Mouse (Mus musculus) gastrocnemius, adult 8-10 months (tissue): ENCODE measurements around the gene Acsbg1. TPM values are rescaled to one million over a fixed set of nuclear protein-coding genes. Genes with fewer than 3 reads are reported as not detected.
"Not testable (repeated sequence)": the region's sequence is repeated elsewhere in the genome, so short reads cannot be mapped to it uniquely, and the experiment has no call there.

Source experiments
- DNase-seq, 2 experiments: peaks; one replicate each; pipeline ENCODE4 v3.0.0; 2022; ENCODE audit warnings: low spot score in 2 of 2
- total RNA-seq, 4 experiments: library from RNA; stranded (reverse); gene quantifications; 2 replicates each; pipeline ENCODE4 v1.2.4; 2022

Acsbg1 gene
- total RNA-seq, 4 experiments from 2014 or later = 0.10 to 0.32 (median 0.24) TPM

DNA sequence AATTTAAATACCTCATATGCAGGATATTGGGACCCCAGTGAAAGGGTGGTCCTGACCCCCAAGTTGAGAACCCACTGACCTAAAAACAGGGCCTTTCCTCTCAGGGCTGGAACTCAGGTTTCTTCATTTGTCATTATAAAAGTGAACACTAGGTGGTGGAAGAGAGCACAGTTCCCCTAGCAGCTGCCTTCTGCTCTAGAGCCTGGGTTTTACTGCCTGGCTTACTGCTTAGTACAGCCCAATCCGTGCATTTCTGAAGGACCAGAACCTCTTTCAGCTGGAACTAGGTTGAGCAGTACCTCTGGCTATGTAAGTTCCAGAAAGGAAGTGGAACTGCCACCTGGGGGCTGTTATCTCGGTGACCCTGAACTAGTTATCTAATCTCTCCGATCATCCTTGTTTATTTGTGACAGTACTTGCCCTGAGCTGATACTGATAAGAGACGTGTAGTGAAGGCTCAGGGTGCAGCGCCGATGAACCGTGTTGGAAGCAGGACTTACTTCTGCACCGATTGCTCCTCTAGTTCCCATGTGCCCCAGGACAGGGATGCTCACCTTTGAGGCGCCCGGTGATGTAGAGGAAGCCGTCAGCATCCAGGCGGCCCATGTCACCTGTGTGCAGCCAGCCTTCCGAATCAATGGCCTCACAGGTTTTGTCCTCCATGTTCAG, 47.4 kb downstream of the Acsbg1 start:
- DNase-seq = no peak

DNA sequence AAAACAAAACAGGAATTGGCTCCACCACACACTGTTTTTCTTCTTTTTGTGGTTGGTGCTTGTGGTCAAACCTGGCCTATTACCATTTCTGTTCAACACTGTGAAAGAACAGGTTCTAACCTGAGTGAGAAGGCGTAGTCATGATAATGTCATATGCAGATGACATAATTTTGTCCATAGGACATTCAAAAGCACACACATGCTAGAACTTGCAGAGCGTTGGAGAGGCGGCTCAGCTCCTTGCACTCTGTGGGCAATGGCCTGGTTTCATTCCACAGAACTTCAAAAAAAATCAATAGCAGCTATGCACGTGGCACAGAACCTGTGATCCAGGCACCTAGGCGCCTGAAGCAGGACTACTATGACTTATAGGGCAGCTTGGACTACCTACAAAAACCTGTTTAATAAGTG, 48.9 kb downstream of the Acsbg1 start:
- DNase-seq = no peak

DNA sequence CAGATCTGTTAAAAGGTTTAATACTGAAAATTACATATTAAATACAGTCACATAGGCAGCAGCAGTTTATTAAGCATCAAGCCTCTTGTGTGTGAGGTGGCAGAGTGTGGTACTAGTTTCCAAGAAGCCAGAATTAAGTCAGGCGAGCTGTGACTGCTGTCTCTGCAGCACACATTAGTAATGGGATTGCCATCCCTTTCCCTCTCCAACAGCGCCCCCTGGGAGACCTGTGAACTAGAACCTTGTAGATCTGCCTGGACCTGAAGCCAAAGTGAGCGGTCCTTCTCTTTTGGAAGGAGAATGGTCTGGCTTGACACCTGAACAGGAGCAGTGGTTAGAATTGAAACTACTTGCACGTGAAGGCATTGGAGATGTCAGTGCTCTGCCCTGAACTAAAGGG, 56.8 kb downstream of the Acsbg1 start:
- DNase-seq = peak; percentile 47 to 64

DNA sequence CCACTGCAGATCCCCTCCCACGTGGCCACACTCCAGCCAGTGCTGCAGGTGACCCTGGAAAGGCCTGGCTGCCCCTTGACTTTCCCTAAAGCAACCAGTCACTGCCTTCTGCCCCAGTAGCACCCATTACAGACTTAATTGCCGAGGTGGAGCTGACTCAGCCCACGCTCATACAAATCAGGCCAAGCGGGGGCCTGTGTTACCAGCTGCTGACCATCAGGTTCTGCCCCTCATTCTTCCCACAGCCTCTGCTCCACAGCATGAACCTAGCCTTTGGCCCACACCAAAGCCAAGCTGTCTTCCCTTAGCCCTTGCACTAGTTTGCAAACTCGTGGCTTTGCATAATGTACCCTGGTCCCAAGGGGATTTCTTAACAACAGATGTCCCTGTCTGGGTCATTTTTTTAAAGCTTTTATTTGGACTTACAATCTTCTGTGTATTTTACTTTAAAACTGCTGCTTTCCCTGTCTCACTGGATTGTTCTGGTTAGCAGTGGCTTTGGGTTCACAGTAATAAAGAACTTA, 57.5 kb downstream of the Acsbg1 start:
- DNase-seq = no peak

DNA sequence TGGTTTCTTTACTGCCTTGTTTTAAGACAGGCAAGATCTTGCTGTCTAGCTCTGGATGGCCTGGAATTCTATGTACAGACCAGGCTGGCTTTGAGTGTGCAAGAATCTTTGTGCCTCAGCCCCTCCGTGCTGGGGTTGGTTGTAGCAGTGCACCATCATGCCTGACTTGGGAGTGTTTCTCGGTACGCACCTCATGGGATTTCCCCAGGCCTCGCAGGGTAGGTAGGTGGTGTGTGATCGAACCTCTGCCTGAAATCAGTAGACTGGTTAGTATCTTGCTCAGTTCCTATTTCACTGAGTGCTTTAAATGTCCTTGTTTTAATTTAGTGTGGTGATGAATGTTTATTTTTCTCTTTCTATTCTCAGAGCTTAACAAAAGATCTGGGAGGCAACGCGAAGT, 58.8 kb downstream of the Acsbg1 start:
- DNase-seq = no peak

DNA sequence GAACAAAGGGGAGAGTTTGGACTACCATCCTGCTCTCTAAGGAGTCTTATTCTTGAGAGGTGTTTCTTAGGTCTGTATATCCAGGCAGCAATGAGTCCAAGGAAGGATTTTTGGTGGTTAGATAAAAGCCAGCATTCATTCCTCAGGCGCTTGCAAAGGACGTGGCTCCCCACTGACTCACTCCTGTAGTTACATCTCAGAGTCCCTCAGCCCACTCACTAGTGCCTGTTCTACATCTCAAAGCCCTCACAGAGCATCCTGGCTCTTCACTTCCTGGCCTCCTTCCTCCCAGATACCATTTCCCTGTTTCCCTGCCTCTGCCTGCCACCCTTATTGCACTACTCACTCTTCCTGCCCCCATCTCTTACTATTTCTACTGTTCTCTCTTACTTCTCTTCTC, 59.3 kb downstream of the Acsbg1 start:
- no peak for DNase-seq

DNA sequence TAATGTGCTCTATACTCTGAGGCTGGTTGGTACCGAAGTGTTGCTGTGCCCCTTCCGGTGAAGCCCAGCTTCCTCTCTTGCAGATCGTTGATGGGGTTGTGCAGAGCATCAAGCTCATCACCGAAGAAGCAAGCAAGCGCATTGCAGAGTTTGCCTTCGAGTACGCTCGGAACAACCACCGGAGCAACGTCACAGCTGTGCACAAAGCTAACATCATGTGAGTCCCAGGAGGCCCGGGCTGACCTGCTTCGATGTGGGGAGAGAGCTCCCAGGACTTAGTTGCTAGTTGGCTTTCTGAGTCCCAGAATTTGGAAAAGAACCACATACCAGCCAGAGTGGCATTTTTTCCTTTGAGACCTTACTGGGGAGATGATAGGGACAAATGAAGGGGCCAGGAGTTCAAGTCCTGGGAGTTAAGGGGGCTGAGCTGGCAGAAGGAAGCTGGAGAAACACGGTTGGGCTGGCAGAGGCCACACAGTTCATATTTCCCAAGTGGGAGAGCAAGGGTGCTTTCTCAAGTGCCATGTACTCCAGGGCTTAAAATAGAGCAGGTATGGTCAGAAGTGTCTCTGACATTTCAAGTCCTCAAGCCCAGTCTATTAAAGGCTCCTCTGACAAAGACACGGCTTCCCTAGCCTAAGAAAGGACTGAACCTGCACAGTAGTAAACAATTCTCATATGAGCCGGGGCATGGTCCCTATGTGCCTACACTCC, 64.8 kb downstream of the Acsbg1 start:
- DNase-seq = peak; percentile 39 to 50

DNA sequence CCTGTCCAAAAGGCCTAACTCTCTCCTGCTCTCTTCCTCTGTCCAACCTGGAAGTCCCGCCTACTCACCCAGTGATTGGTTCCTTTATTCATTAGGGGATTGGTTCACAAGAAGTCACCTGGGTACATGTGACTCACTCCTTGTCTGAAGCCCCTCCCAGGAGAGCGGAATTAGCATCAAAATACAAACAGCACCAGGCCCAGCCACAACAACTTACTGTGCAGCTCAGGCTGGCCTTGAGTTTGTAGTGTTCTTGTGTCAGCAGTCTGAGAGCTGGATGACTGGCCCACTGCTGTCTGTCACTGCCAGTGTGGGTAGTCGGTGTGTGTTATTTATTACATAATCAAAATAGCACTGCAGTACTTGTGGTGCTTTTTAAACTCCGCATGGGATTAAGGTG, 68.0 kb downstream of the Acsbg1 start:
- DNase-seq = peak in 1 of 2 experiments; percentile 35

DNA sequence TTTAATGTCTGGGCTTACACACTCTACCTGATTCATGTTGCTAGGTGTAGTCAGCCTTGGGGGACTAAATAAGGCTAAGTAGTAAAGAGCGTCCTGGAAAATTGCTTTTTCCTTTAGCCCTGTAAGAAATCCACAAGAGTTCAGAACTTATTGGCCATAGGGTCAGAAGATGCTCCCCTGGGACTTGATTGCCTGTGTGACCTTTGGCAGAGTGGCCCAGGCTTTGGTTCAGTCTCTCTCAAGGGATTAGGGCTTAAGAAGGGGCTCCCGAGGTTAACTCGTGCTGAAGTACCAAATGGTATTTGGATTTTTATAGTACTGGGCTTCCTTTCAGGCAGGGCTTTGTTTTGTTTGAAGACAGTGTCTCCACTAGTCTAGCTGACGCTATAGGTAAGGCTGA, 73.8 kb downstream of the Acsbg1 start:
- DNase-seq = no peak

DNA sequence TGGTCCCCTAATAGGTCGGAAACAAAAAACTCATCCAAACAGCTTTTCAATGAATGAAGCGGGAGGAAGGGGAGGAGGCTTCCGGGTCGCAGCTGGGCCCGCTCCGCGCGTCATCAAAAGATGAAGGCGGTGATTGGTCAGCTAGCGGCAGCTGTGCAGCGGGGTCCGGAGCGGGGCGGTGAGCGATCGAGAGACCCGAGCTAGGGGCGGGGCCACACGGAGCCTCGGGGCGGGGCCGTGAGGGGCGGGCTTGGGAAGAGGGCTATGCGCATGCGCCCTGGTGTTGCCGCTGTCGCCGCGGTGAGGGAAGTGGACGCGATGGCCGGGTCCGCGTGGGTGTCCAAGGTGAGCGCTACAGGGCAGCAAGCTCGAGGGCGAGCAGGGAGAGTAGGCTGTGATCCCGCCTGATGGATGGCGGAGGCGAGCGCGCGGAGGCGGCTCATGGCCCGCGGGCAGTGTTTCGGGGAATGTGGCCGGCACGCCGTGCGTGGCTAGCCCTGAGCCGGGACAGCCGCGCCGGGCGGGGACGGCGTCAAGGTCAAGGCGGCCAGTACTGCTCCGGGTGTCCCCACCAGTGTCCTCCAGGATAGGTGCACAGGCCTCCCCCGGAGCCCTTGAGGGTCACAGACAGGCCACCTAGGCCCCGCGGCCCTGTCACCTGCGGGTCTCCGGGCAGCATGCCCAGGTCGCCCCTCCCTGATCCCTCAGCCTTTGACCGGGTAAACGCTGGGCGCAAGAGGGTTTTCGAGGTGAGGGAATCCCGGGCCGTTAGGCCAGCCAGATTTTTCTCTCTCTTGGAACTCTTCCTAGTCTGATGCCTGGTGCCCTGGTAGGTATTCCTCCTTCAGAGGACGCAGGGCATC, 75.2 kb downstream of the Acsbg1 start, which contains the start of gene Idh3a:
Gene Idh3a (plus strand): TSS at position 136 of the 863 bp plus-strand sequence.
- DNase-seq = peak; percentile 97

DNA sequence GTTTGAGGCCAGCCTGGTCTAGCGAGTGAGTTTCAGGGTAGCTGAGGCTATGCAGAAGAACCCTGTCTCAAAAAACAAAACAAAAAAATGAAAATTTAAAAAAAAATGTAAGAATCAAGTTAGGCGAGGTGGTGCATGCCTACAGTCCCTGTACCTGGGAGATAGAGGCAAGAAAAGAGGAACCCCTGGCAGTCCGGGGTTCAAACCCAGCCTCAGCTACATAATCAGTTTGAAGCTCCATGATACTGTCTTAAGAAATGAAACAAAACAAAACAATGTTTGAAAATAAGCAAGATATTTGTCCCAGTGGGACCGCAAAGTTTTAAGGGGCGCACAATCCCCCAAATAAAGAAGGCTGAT, 75.9 kb downstream of the Acsbg1 start:
- no peak for DNase-seq

DNA sequence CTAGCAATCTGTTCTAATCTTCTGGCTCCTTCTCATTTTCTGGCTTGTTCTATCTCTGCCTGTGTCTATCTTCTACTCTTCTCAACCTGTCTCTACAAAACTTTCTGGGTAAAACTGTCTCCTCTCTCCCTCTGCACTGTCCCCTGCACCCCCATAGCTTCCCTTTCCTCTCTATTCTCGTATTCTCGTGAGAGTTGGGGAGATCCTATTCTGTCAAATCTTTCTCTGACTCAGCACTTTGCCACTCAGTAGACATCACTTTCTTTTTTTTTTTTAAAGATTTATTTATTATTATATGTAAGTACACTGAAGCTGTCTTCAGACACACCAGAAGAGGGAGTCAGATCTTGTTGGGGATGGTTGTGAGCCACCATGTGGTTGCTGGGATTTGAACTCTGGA, 77.5 kb downstream of the Acsbg1 start:
- not testable (repeated sequence) for DNase-seq

DNA sequence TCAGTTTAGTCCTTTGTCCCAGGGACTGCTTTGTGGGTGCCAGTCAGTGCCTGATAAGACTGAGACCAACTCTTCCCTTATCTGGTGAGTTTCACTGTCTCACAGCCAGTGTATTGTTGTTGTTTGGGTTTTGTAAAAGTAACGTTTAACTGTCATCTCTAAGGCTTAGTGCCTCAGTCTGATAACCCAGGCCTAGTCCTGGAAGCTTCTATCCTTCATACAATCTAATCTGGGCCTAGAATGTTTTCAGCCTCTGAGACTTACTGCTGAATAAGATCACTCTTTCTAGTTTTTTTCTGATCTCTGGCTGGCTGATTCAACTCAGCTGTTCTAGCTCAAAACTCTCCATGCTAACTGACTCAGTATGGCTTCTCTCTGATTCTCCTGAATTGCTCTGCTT, 78.0 kb downstream of the Acsbg1 start:
- no peak for DNase-seq

DNA sequence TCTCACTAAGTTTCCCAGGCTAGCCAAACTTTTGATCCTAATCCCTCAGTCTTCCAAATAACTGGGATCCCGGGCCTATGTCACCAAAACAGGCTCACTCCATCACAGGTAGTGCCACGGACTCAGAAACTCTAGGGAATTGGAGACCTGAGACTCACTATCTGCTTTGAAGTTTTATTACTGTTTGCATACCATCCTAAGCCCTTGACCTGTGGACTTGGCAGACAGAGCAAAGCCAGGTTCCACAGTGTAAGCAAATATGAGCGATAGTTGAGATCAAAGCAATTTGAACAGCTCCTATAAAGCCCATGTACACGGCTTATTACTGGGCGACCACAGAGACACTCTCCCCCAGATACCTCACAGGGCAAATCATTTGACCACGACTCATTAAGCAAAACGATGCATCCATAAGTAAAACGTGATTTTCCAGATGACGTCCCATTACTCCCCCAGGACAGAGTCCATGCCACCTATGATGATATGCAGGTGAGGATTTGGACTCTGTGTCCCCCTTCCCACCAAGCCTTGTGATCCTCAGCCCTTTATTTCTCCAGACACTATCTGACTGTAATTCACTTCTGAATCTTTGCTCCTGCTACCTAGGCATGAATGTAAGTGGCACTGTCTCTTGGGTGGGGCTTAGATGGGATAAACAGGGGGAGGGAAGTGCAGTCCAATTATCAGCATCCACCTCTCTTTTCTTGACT, 90.4 kb downstream of the Acsbg1 start:
- no peak for DNase-seq

DNA sequence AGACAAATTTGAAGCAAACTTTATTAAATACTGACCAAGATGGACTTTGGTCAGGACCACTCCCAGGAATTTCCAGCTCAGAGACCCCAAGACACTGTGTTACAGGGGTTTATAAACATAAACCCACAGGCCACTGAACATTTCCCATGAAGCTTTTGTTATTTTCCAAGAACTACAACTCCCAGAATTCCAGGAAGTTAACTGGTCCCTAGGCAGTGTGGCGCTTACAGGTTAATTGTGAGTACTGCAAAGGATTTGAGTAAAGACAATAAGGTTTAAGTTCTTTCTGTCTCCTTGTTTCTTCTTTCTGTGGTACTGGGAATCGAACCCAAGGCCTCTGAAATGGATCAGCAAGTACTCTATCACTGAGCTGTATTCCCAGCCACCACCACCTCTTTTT, 92.9 kb downstream of the Acsbg1 start:
- no peak for DNase-seq

DNA sequence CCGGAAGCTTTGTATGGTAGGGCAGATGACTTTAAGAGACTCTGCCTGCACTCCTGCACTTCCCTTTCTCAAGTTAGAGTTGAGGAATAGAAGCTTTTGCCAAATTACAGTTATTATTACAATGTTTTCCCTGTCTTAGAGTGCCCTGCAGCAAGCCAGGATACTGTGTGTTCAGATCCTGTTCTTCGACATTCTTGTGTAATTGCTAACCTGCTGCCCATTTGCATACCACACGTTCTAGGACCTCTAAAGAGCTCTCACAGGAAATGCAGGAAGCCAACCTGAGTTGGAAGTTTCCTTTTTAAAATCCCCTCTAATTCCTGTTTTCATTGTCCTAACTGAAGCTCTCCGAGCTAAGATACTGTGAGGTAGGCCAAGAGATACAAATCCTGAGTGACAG, 94.7 kb downstream of the Acsbg1 start:
- DNase-seq = no peak

DNA sequence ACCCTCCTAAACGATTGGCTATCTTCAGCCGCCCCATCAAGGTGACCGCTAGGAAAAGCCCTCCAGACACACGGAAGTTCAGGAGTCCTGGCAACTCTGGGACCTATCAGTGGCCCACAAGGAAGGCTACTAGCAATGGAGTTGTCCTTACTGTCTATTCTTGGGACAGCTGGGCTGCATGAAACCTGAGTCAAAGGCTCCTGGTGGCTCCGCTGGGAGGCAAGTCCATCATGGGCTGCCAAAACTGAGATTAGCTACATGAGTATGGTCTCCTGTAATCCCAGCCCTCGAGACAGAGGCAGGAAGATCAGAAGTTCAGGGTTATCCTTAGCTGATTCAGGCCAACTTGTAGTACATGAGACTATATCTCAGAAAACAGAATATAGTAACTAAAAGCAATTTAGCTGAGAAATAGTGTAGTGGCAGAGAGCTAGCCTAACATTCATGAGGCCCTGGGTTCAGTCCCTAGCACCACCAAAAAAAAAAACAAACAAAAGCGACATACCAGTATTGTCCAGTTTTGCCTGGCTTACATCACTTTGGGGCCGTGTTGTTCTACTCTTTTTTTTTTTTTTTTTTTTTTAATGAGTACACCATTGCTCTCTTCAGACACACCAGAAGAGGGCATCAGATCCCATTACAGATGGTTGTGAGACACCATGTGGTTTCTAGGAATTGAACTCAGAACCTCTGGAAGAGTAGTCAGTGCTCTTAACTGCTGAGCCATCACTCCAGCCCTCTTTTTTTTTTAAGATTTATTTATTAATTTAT, 100.7 kb downstream of the Acsbg1 start:
- peak; percentile 23 to 58 for DNase-seq

DNA sequence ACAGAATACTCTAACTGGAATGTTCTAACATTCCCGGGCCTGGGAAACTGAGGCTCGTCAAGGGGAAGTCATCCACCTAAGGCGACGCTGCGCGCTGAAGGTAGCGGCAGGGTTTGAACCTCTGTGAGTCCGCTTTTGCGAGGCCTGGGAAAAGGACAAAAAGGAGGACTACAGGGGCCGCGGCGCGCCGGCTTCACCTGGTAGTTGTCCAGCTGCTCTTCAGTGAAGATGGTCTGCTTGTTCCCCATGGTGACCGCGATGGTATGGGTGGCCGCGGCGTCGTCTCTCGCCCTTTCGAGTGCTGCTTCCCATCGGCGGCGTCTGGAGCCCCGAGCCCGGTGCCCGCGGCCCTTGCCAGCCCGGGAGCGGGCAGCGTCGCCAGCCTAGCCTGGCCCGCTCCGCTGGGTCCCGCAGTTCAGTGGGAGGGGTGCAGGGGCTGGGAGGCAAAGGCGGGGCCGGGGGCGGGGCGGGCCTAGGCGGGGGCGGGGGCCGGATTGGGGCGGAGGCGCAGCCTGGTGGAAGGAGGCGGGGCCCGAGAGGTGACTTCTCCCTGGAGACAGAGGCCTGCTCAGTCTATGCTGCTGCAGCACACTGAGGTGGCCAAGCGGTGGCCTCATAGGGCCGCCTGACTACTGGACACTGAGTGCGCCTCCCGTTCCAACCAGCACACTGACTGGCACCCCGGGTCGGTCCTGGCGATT, 101.7 kb downstream of the Acsbg1 start, which contains the start of gene Cib2:
Gene Cib2 (minus strand): TSS at position 448 of the 701 bp plus-strand sequence.
- DNase-seq = peak; percentile 77 to 87

DNA sequence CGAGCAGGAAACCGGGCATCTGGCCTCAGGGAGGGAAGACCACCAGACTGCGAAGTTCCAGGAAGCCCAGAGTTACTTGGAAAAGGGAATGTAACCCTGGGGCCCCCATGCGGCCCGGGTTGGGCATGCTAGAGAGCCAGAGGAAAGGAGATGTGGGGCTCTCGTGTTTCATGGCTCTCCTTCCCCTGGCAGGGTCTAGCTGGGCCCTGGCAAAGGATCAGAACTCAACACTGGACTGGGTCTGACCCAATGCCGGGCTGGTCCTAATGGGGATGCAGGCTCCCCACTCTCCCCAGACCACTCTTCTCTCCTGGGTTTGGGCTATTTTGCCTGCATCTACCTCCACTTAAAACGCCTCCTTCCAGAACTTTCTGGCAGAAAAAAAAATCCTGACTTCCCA, 102.9 kb downstream of the Acsbg1 start:
- DNase-seq = peak in 1 of 2 experiments; percentile 41

DNA sequence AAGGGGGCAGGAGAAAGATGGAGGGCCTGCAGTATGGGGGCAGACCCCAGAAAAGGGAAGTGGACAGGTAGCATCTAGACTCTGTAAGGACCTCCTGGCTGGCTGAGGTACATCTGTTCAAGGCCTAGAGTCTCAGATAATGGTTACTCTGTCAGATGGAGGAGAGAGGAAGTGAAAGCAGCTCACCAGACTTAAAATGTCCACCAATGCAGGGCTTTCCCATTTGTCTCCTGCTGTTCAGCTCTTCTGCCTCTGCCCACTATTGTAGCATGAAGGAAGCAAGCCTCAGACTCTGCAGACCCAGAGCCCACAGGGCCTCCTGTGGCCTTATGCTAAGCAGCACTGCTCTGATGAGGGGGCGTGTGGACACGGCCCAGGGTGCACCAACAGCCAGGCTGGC, 106.6 kb downstream of the Acsbg1 start:
- no peak for DNase-seq
